Mouse (Mus musculus) kidney, adult 2 months (tissue): Measurements from ENCODE around the gene Ficd. TPM values are rescaled to one million over a fixed set of nuclear protein-coding genes. Genes with fewer than 3 reads are reported as not detected.
A peak's percentile ranks its signal among the peaks of the same experiment; 100 is the strongest.
"Not testable (repeated sequence)": the region's sequence is repeated elsewhere in the genome, so short reads cannot be mapped to it uniquely, and the experiment has no call there.

Experiments
- DNase-seq: peaks from one replicate; pipeline ENCODE4 v3.0.0; 2021
- H3K27ac ChIP-seq: fragments of 200-500 bp; 2 replicates; pipeline ENCODE4 v1.5.1; 2012; ENCODE audit warnings: low read depth, low read length, control low read depth, inconsistent platforms; ENCODE audit not compliant: insufficient read depth
- H3K27me3 ChIP-seq: fragments of 200-500 bp; replicated peaks from 2 replicates; pipeline ENCODE4 v1.6.1; 2012; ENCODE audit warnings: mild to moderate bottlenecking, moderate library complexity, low read length, inconsistent platforms; ENCODE audit not compliant: control insufficient read depth, insufficient read depth
- H3K36me3 ChIP-seq: fragments of 200-500 bp; 2 replicates; pipeline ENCODE4 v1.6.1; 2012; ENCODE audit warnings: mild to moderate bottlenecking, moderate library complexity, low read length, inconsistent platforms; ENCODE audit not compliant: control insufficient read depth, insufficient read depth
- H3K4me1 ChIP-seq: fragments of 200-500 bp; 2 replicates; pipeline ENCODE4 v1.6.1; 2011; ENCODE audit warnings: low read length; ENCODE audit not compliant: control insufficient read depth, insufficient read depth
- H3K4me3 ChIP-seq: fragments of 200-500 bp; 2 replicates; pipeline ENCODE4 v1.5.1; 2011; ENCODE audit warnings: mild to moderate bottlenecking, low read depth, low read length, control low read depth; ENCODE audit not compliant: insufficient read depth
- CTCF ChIP-seq: fragments of 200-500 bp; conservative IDR thresholded peaks from 2 replicates; pipeline ENCODE4 v1.5.1; 2011; ENCODE audit warnings: low read depth, mild to moderate bottlenecking, control low read depth, low read length, moderate library complexity, mixed read lengths; ENCODE audit not compliant: insufficient read depth, insufficient read length
- POLR2A ChIP-seq: fragments of 200-500 bp; IDR thresholded peaks from one replicate; pipeline ENCODE4 v1.6.1; 2011; ENCODE audit warnings: low read depth, low read length, control low read depth
- WGBS: fragments of 180-500 bp; shearing (Covaris S2); methylation state at CpG from one replicate; pipeline ENCODE4 v1.1.7; 2018; 5-methylcytosine and 5-hydroxymethylcytosine counted together
- polyA plus RNA-seq: library from polyadenylated mRNA; depleted of rRNA; stranded (reverse); fragments of >200 nt; gene quantifications from 2 replicates; pipeline ENCODE4 v1.2.3, GENCODE M21; 2012

Gene Ficd
- polyA plus RNA-seq, 1 experiment: 6.7 TPM

DNA sequence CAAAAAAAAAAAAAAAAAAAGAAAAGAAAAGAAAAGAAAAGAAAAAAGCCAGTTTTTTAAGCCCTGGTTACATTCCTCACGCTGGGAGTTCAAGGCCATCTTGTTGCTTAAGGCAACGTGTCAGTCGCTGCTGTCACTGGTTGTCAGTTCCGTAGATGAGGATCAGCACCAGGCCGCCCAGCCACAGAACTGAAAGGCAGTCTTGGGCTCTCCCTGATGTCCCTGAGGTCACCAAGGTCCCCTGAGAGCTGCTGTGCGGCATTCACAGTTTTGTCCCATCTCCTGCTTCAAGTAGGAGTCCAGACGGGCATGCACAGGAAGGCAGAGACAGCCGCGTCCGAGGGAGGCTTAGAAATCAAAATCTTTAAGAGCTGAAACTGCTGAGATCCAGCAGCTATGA is 40.0 kb downstream of the Ficd start:
- WGBS: 91% methylated on average over 10 of the region's 10 CpGs
- H3K27me3 ChIP-seq: no peaks in the 10 kb centered on the region
- DNase-seq: no peak
- no peak overlapping the region for H3K27ac ChIP-seq
- no peak overlapping the region for H3K4me3 ChIP-seq
- no peaks in the 10 kb centered on the region for H3K4me1 ChIP-seq
- no peaks in the 10 kb centered on the region; the same call in 1 of the 2 replicates for H3K36me3 ChIP-seq
- TF ChIP-seq POLR2A: no peak
- no peak for TF ChIP-seq CTCF

DNA sequence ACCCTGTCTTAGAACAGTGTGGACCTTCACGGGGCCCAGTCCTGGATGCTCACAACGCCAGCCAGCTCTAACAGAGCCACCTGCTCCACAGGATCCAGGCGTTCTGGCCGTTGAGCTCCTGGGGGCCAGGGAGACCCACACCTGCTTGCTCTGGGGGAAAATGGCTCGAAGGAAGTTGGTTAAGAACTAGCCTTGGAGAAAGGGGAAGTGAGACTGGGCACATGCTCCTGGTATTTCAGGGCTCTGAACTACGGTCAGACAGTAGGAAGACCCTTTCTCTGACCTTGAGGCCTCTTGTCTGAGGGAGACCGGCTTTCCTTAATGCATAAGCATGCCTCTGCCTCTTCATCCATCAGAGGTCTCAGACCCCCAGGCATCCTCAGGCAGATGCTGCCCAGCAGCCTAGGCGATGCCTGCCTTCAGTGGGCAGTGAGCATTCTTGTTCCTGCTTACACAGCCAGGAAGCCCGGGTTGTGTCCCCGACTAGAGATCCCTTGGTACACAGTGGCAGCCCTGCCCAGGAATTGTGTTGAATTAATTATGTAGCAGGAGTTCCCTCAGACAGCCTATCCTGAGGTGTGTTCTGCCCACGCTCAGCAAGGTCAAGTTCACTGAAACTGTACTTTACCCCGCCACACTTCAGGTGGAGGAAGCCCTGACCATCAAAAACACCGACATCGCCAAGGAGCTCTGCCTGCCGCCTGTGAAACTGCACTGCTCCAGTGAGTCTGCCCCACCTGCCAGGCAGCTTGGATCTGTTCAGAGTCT is 40.7 kb downstream of the Ficd start:
- Histone ChIP-seq H3K4me3 (no peak overlapping the region), H3K27ac (no peak overlapping the region), H3K4me1 (no peaks in the 10 kb centered on the region), H3K27me3 (no peaks in the 10 kb centered on the region), H3K36me3 (no peaks in the 10 kb centered on the region; the same call in 1 of the 2 replicates)
- TF ChIP-seq CTCF (no peak), POLR2A (no peak)
- 73% methylated on average over 15 of the region's 15 CpGs for WGBS
- peak; percentile 80 for DNase-seq

DNA sequence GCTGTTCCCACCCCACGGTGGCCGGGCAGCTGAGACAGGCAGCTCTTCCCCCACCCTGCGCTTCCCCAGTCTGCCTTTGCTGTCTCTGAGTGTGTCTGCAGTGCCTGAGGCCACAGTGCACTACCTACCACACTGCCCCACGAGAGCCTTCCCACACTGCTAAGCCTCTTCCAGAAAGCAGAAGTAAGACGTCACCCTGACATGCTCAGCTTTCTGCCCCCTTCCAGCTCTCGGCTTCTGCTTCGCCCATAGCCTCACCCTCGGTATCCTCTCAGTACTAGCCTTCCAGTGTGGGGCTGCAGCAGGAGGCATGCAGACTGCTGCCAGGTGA is 41.3 kb downstream of the Ficd start:
- 75% methylated on average over 8 of the region's 8 CpGs for WGBS
- no peak for DNase-seq
- Histone ChIP-seq H3K4me1 (no peaks in the 10 kb centered on the region), H3K27ac (no peak overlapping the region), H3K4me3 (no peak overlapping the region), H3K27me3 (no peaks in the 10 kb centered on the region), H3K36me3 (no peaks in the 10 kb centered on the region; the same call in 1 of the 2 replicates)
- TF ChIP-seq CTCF (no peak), POLR2A (no peak)

DNA sequence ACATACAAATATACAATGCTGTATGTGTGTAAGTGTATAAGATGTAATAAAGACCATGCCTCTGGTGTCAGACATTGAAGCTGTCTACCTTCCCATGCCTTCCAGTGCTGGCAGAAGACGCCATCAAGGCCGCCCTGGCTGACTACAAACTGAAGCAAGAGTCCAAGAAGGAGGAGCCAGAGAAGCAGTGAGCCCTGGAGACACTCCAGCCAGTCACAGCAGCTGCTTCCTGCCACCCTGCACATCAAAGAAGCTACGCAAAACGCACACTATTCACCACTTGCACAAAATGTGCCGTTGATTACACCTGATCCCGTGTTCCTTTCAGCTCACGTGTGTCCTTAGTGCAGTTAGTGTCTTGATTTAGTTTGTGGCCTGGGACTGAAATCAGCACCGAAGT is 42.1 kb downstream of the Ficd start:
- H3K4me1 ChIP-seq, H3K36me3 ChIP-seq, H3K4me3 ChIP-seq, H3K27me3 ChIP-seq, H3K27ac ChIP-seq: not testable (repeated sequence)
- DNase-seq: peak; percentile 65
- WGBS: 72% methylated on average over 8 of the region's 8 CpGs

DNA sequence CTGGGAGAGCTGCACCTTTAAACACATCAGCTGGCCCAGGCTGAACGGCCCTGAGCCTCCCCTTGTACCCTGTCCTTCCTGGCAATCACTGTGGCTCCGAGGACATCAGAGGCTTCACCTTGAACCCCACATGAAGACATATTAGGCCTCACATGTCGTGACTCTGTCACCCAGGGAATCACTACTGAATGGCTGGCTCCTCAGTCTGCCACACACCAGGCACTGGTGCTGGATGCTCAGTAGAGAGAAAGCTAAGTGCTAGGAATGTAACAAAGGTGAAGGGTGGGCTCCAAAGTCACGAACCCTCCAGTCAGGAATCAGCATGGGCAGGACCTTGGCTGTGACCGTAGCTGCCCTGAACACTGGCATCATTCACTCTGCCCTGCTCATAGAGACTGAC is 44.0 kb downstream of the Ficd start:
- Histone ChIP-seq H3K36me3 (no peaks in the 10 kb centered on the region; the same call in 1 of the 2 replicates), H3K27me3 (no peaks in the 10 kb centered on the region), H3K27ac (no peak overlapping the region), H3K4me3 (no peak overlapping the region), H3K4me1 (no peaks in the 10 kb centered on the region)
- DNase-seq: no peak
- no peak for TF ChIP-seq CTCF
- TF ChIP-seq POLR2A: no peak
- WGBS: 75% methylated on average over 5 of the region's 5 CpGs

DNA sequence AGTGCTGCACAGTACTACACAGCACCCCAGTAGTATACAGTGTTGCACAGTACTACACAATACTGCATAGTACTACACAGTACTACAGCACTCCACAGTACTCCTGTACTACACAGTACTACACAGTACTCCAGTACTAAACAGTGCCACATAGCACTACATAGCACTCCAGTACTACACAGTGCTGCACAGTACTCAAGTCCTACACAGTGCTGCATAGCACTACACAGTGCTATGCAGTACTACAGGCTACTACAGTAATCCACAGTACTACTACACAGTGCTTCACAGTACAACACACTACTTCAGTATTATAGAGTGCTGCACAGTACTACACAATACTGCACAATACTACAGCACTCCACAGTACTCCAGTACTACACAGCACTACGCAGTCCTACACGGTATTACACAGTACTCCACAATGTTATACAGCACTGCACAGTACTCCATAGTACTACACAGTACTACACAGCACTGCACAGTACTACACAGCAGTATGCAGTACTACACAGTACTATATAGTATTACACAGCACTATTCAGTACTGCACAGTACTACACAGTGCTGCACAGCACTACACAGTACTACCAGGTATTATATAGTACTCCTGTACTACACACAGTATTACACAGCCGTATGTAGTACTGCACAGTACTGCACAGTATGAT is 44.6 kb downstream of the Ficd start:
- WGBS: 96% methylated on average over 3 of the region's 3 CpGs
- Histone ChIP-seq H3K4me1 (no peaks in the 10 kb centered on the region), H3K4me3 (no peak overlapping the region), H3K27me3 (no peaks in the 10 kb centered on the region), H3K27ac (no peak overlapping the region), H3K36me3 (no peaks in the 10 kb centered on the region; the same call in 1 of the 2 replicates)
- TF ChIP-seq POLR2A: no peak
- no peak for TF ChIP-seq CTCF
- no peak for DNase-seq

DNA sequence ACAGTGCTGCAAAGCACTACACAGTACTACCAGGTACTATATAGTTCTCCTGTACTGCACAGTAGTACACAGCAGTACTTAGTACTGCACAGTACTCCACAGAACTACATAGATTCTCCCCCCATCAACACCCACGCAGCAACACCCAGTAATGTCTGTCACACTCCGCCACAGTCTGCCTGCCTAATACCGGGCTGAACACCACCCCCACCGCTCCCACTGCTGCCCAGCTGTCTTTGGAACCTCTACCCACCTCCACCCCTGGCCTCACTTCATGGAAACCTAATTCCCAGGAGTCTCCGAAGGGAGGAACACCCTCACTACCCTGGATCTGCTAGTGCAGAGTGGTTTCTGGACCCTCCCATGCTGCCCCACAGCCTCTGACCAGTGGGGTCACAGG is 45.2 kb downstream of the Ficd start:
- WGBS: 56% methylated on average over 5 of the region's 5 CpGs
- H3K36me3 ChIP-seq: no peaks in the 10 kb centered on the region; the same call in 1 of the 2 replicates
- no peak for DNase-seq
- no peaks in the 10 kb centered on the region for H3K4me1 ChIP-seq
- H3K27me3 ChIP-seq: no peaks in the 10 kb centered on the region
- no peak for TF ChIP-seq CTCF
- no peak for TF ChIP-seq POLR2A
- no peak overlapping the region for H3K4me3 ChIP-seq
- H3K27ac ChIP-seq: no peak overlapping the region
